Mouse (Mus musculus) hindbrain, embryonic 11.5 days (tissue): ENCODE measurements around the gene 4930544D05Rik. TPM values are rescaled to one million over a fixed set of nuclear protein-coding genes. Genes with fewer than 3 reads are reported as not detected.

Experiments used
- ATAC-seq: fragments of 200-750 bp; cut with Nextera tagmentation; 2 replicates; pipeline ENCODE4 v1.8.0; 2017; ENCODE audit warnings: mild to moderate bottlenecking, moderate TSS enrichment, moderate library complexity; ENCODE audit not compliant: low FRiP score
- DNase-seq: peaks from one replicate; pipeline ENCODE4 v3.0.0-alpha.2; 2015; ENCODE audit warnings: low spot score
- H3K27ac ChIP-seq: fragments of 300-500 bp; sonication (generic); 2 replicates; pipeline ENCODE4 v1.5.1; 2014; ENCODE audit warnings: mild to moderate bottlenecking, low read depth, low read length
- H3K27me3 ChIP-seq: fragments of 300-500 bp; sonication (generic); 2 replicates; pipeline ENCODE4 v1.6.1; 2014; ENCODE audit warnings: mild to moderate bottlenecking, low read length, moderate library complexity, mixed read lengths; ENCODE audit not compliant: control insufficient read depth, insufficient read depth
- H3K36me3 ChIP-seq: fragments of 300-500 bp; sonication (generic); 2 replicates; pipeline ENCODE4 v1.6.1; 2014; ENCODE audit warnings: mild to moderate bottlenecking, low read length, moderate library complexity, mixed read lengths; ENCODE audit not compliant: control insufficient read depth, insufficient read depth
- H3K4me1 ChIP-seq: fragments of 300-500 bp; sonication (generic); replicated peaks from 2 replicates; pipeline ENCODE4 v1.6.1; 2014; ENCODE audit warnings: low read length, mixed read lengths; ENCODE audit not compliant: control insufficient read depth, insufficient read depth
- H3K4me2 ChIP-seq: fragments of 300-500 bp; sonication (generic); replicated peaks from 2 replicates; pipeline ENCODE4 v1.6.1; 2014; ENCODE audit warnings: mild to moderate bottlenecking, low read depth, low read length
- H3K4me3 ChIP-seq: fragments of 300-500 bp; sonication (generic); 2 replicates; pipeline ENCODE4 v1.5.1; 2014; ENCODE audit warnings: low read depth, low read length
- H3K9ac ChIP-seq: fragments of 300-500 bp; sonication (generic); 2 replicates; pipeline ENCODE4 v1.6.1; 2014; ENCODE audit warnings: low read depth, low read length
- H3K9me3 ChIP-seq: fragments of 300-500 bp; sonication (generic); 2 replicates; pipeline ENCODE4 v1.6.1; 2016; ENCODE audit warnings: low read length; ENCODE audit not compliant: control insufficient read depth
- WGBS: fragments of 180-500 bp; shearing (Covaris S2); extraction: QIAGEN DNeasy Blood & Tissue Kit; methylation state at CpG from one replicate; pipeline ENCODE4 v1.1.7; 2014; 5-methylcytosine and 5-hydroxymethylcytosine counted together
- polyA plus RNA-seq: library from polyadenylated mRNA; unstranded; fragments of >200 nt; fragmentation: Nextera tagmentation; extraction: Ambion mirVana; gene quantifications from 2 replicates; pipeline ENCODE4 v1.2.1, GENCODE M21; 2014

Gene 4930544D05Rik
- polyA plus RNA-seq, 1 experiment from 2014 or later = not detected

DNA sequence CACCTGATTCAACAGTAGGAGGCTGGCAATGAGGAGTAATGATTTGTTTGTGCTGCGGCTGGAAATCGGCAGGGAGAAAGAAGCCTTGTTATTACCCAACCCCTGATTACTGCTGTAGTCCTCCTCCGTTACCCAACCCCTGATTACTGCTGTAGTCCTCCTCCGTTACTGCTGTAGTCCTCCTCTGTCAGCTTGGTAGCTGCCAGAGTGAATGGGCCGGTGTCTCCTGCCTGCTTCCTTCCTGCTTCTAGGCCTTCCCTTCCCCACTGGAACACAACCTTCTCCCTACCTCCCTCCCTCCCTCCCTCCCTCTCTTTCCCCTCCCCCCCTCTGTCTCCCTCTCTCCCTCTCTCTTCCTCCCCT lies 35.3 kb upstream of the 4930544D05Rik start:
- Histone ChIP-seq H3K4me3 (no peak overlapping the region), H3K9me3 (no peaks in the 10 kb centered on the region), H3K4me1 (no peaks in the 10 kb centered on the region; the same call in 1 of the 2 replicates), H3K36me3 (no peaks in the 10 kb centered on the region), H3K27ac (no peak overlapping the region), H3K27me3 (no peaks in the 10 kb centered on the region), H3K4me2 (no peak overlapping the region), H3K9ac (no peak overlapping the region)
- ATAC-seq (no peak), DNase-seq (no peak)
- WGBS = 79% methylated on average over 5 of the region's 5 CpGs

DNA sequence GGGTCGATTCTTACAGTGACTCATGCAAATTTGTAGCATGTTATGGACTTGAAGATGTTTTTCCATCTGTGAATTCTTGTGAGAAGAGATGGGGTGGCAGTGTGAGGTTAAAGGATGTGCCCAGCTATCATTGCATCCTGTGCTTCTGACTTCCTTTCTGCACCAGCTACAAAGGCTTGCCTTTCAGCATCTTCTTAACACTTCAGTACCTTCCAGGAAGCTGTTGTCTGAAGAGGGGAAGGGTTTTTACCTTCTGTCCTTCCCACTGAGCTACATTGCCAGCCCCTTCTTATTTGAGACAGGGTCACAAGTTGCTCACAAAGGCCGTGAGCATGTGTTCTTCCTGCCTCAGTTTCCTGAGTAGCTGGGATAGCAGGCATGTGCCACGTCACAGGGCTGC lies 34.7 kb upstream of the 4930544D05Rik start:
- no peak overlapping the region for H3K4me3 ChIP-seq
- H3K4me2 ChIP-seq = no peak overlapping the region
- no peak overlapping the region for H3K27ac ChIP-seq
- 86% methylated on average over 3 of the region's 3 CpGs for WGBS
- H3K36me3 ChIP-seq = no peaks in the 10 kb centered on the region
- no peak overlapping the region for H3K9ac ChIP-seq
- DNase-seq (no peak), ATAC-seq (no peak)
- no peaks in the 10 kb centered on the region for H3K9me3 ChIP-seq
- H3K27me3 ChIP-seq = no peaks in the 10 kb centered on the region
- no peaks in the 10 kb centered on the region; the same call in 1 of the 2 replicates for H3K4me1 ChIP-seq

DNA sequence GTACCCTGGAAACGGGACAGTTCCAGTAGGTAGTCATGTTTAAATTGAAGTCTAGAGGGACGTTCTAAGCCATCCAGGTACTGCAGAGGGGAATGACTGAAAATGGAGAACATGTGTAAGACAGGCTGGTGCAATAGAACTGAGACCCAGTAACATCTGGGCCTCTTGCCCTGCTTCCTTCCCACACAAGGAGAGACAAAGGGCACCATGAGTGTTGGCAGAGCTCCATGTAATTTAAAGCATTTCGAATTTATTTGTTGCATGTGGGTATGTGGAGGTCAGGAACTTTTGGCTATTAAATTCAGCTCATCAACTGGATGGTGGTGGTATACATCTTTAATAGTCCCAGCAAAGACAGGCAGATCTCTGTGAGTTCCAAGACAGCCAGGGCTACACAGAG lies 33.5 kb upstream of the 4930544D05Rik start:
- ATAC-seq = no peak
- H3K27me3 ChIP-seq = no peaks in the 10 kb centered on the region
- H3K27ac ChIP-seq = no peak overlapping the region
- no peaks in the 10 kb centered on the region; the same call in 1 of the 2 replicates for H3K4me1 ChIP-seq
- no peak overlapping the region for H3K4me3 ChIP-seq
- no peaks in the 10 kb centered on the region for H3K36me3 ChIP-seq
- DNase-seq = no peak
- WGBS = 80% methylated on average over 3 of the region's 3 CpGs
- no peak overlapping the region for H3K9ac ChIP-seq
- no peak overlapping the region for H3K4me2 ChIP-seq
- no peaks in the 10 kb centered on the region for H3K9me3 ChIP-seq

DNA sequence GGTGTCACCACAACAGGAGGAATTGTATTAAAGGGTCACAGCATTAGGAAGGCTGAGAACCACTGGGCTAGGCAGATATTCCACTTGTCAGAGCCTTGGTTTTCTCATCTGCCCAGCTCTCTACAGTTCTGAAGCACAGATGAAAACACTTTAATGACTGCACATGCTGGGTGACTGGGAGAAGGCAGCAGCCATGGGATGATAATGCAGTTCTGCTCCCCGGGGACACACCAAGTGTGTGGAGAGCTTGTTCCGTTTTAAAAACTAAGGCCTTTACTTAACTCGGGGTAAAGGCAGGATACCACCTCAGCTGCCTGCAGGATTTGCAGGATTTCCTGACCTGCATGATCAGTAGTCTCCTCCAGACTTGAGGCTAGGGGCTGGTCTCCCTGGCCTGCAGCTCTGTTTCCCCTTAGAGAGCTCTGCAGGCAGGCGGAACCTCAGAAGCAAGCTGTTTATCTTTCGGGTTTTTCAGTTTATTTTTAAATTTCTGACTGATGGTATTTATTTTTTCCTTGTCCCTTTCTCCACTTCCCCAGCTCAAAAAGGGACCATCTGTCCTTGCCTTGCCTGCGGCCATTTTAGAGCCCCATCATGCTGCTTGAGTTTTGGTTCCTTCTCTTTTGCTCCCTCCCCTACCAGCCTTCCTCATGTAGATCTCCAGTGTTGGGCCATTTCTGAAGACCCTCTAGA lies 32.5 kb upstream of the 4930544D05Rik start:
- H3K4me2 ChIP-seq = no peak overlapping the region
- ATAC-seq (no peak), DNase-seq (no peak)
- H3K4me3 ChIP-seq = no peak overlapping the region
- no peaks in the 10 kb centered on the region for H3K27me3 ChIP-seq
- H3K9me3 ChIP-seq = no peaks in the 10 kb centered on the region
- no peak overlapping the region for H3K27ac ChIP-seq
- H3K4me1 ChIP-seq = no peaks in the 10 kb centered on the region; the same call in 1 of the 2 replicates
- WGBS = 77% methylated on average over 6 of the region's 6 CpGs
- no peaks in the 10 kb centered on the region for H3K36me3 ChIP-seq
- H3K9ac ChIP-seq = no peak overlapping the region

DNA sequence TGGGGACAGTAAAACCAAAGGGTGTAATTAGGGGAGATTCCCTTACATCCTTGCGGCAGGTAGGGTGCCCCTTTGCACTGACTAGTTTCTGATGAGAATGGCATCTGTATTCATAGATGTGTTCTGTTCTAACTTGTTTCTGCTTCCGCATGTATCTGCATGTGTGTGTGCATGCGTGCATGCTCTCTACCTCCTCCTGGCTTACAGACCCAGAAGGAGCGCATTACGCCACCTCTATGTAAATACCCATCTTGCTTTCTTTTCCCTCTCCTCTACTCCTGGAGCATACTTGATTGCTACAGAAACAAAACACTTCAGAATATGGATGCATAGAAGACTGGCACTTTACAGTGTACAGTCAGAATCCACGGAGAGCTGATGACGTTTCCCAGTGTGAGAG lies 31.9 kb upstream of the 4930544D05Rik start:
- ATAC-seq (no peak), DNase-seq (no peak)
- Histone ChIP-seq H3K9ac (no peak overlapping the region), H3K4me3 (no peak overlapping the region), H3K36me3 (no peaks in the 10 kb centered on the region), H3K4me2 (no peak overlapping the region), H3K9me3 (no peaks in the 10 kb centered on the region), H3K27me3 (no peaks in the 10 kb centered on the region), H3K4me1 (no peaks in the 10 kb centered on the region; the same call in 1 of the 2 replicates), H3K27ac (no peak overlapping the region)
- 91% methylated on average over 7 of the region's 7 CpGs for WGBS

DNA sequence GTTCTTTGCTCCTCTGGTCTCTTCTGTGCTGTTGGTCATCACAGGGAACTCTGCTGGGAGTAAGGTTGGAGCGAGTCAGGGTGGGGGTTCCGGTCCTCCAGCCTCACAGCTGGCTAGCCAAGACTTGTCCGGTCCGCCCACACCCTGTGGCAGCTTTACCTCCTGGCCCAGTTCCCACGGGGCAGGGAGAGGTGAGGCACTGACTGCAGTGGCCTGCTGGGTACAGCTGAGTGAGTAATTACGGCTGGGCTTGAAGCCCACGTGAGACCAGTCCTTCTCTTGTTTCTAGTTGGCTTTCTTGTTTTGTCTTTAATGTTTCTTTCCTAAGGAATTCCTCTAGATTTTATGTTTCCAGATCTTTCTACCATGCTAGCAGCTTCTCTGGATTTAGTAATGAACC lies 30.2 kb upstream of the 4930544D05Rik start:
- no peak overlapping the region for H3K4me2 ChIP-seq
- H3K9ac ChIP-seq = peak overlapping the region; percentile 4; the same call in 1 of the 2 replicates
- no peak overlapping the region for H3K4me3 ChIP-seq
- DNase-seq (peak; percentile 6), ATAC-seq (no peak)
- WGBS = 51% methylated on average over 7 of the region's 7 CpGs
- no peaks in the 10 kb centered on the region for H3K27me3 ChIP-seq
- no peaks in the 10 kb centered on the region for H3K9me3 ChIP-seq
- peak overlapping the region; percentile 47; the same call in 1 of the 2 replicates for H3K27ac ChIP-seq
- no peaks in the 10 kb centered on the region; the same call in 1 of the 2 replicates for H3K4me1 ChIP-seq
- H3K36me3 ChIP-seq = no peaks in the 10 kb centered on the region

DNA sequence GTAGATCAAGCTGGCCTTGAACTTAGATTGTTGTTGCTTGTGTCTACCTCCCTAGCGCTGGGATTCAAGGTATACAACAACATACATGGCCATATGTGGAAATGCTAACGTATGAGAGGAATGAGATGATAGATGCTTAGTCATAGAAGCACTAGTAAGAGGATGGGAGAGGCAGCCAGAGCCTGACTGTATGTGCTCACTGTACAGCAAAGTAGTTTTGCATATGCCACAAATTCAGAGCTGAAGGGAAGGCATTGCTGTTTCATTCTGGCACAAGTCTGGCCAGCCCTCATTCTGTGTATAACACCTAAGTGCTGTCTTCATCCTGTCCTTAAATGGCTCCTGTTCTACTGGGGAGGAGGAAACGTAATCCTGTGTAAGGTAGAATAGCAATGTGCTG lies 29.4 kb upstream of the 4930544D05Rik start:
- Histone ChIP-seq H3K9ac (no peak overlapping the region), H3K4me3 (no peak overlapping the region), H3K4me1 (no peaks in the 10 kb centered on the region; the same call in 1 of the 2 replicates), H3K4me2 (no peak overlapping the region), H3K36me3 (no peaks in the 10 kb centered on the region), H3K9me3 (no peaks in the 10 kb centered on the region), H3K27ac (no peak overlapping the region), H3K27me3 (no peaks in the 10 kb centered on the region)
- ATAC-seq (no peak), DNase-seq (no peak)
- 89% methylated on average over 3 of the region's 3 CpGs for WGBS

DNA sequence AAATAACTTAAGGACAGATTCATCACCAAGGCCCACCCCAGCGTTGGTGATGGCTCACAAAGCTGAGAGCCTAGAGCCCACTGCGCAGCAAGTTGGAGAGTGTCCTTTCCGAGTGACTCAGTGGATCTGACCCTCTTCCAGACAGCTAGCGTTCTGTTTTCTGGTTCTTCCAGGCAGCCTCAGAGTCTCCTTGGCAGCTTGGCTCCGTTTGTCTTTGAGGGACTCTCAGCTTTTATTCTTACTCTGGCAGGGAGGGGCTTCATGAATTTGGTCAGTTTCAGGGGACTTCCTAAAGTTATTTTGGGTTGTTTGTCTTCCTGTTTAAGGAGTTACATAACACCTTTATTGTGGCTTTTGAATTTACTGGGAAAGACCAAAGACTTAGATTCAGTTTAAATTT lies 28.7 kb upstream of the 4930544D05Rik start:
- DNase-seq (no peak), ATAC-seq (no peak)
- H3K36me3 ChIP-seq = no peaks in the 10 kb centered on the region
- H3K4me3 ChIP-seq = no peak overlapping the region
- no peak overlapping the region for H3K9ac ChIP-seq
- H3K9me3 ChIP-seq = no peaks in the 10 kb centered on the region
- no peak overlapping the region for H3K27ac ChIP-seq
- H3K4me2 ChIP-seq = no peak overlapping the region
- no peaks in the 10 kb centered on the region for H3K27me3 ChIP-seq
- WGBS = 75% methylated on average over 5 of the region's 5 CpGs
- no peaks in the 10 kb centered on the region; the same call in 1 of the 2 replicates for H3K4me1 ChIP-seq

DNA sequence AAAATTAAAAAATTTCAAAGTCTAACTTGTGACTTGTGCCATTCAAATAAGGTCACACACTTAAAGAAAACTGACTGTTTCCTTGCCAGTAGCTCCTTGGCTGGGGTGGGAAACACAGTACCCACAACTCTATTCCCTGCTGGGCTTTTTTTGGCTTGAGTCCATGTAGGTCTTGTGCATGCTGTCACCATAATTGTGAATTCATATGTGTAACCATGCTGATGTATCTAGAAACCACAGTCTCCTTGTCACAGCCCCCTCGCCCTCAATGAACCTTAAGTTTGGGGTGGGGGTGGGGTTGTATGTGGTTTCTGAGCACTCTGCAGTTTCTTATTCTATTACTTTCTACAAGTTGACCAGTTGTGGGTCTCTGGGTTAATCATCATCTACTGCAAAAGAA lies 23.9 kb upstream of the 4930544D05Rik start:
- Histone ChIP-seq H3K27ac (no peak overlapping the region), H3K4me1 (no peaks in the 10 kb centered on the region), H3K36me3 (no peaks in the 10 kb centered on the region), H3K9me3 (no peaks in the 10 kb centered on the region), H3K4me2 (no peak overlapping the region), H3K27me3 (no peaks in the 10 kb centered on the region), H3K4me3 (no peak overlapping the region), H3K9ac (no peak overlapping the region)
- 97% methylated on average over 1 of the region's 1 CpGs for WGBS
- DNase-seq = no peak
- no peak for ATAC-seq
